Mouse (Mus musculus): ENCODE results near the gene Scn1a. TPM values are rescaled to one million over a fixed set of nuclear protein-coding genes. Genes with fewer than 3 reads are reported as not detected.

Scn1a gene
- total and polyA plus RNA-seq, 3 experiments: 0.05 TPM; not detected in 2

Other genes with a start within 250 kb of the Scn1a start
- not detected in 2 replicates for gene Ttc21b, start 184.2 kb downstream of the Scn1a start, total RNA-seq (2012; rRNA removed)
- gene Ttc21b, start 184.2 kb downstream of the Scn1a start, total RNA-seq (2014; rRNA removed): not detected in 2 replicates
- not detected in 2 replicates for gene Ttc21b, start 184.2 kb downstream of the Scn1a start, polyA plus RNA-seq (2012; ENCODE audit: insufficient read length, low read depth)
- not detected in 2 replicates for gene Scn9a, start 194.1 kb upstream of the Scn1a start, total RNA-seq (2012; rRNA removed)
- not detected in 2 replicates for gene Scn9a, start 194.1 kb upstream of the Scn1a start, total RNA-seq (2014; rRNA removed)
- not detected in 2 replicates for gene Scn9a, start 194.1 kb upstream of the Scn1a start, polyA plus RNA-seq (2012; ENCODE audit: insufficient read length, low read depth)